Mouse (Mus musculus): Measurements from ENCODE around the gene Banf2.

Banf2 gene

GRCm38 (mm10) chr2:144025361-144025760 is 7.5 kb upstream of the Banf2 start:
- DNase-seq = no peak

DNA sequence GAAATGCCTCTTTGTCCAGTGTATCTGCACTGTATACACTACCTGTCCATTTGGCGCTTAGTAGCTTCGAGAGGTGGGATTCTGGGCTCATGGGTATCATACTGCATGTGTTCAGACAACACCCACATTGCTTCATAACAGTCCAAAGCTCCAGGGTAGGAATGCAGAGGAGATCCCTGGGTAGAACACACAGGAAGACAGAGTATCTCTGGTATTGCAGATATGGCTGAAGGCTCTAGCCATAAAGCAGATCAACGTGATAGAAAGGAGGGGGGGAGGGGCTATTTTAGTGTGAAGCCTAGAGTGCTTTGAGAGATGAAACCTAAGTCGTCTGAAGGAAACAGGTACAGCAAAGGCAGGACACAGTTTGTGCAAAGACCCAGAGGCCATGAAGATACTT is 6.4 kb upstream of the Banf2 start:
- no peak for DNase-seq

GRCm38 (mm10) chr2:144030791-144031190 is 2.1 kb upstream of the Banf2 start:
- no peak for DNase-seq

GRCm38 (mm10) chr2:144044726-144045125 is 11.9 kb downstream of the Banf2 start:
- peak in 1 of 2 experiments; percentile 30 for DNase-seq

GRCm38 (mm10) chr2:144045756-144046560 is 13.1 kb downstream of the Banf2 start:
- DNase-seq = no peak

DNA sequence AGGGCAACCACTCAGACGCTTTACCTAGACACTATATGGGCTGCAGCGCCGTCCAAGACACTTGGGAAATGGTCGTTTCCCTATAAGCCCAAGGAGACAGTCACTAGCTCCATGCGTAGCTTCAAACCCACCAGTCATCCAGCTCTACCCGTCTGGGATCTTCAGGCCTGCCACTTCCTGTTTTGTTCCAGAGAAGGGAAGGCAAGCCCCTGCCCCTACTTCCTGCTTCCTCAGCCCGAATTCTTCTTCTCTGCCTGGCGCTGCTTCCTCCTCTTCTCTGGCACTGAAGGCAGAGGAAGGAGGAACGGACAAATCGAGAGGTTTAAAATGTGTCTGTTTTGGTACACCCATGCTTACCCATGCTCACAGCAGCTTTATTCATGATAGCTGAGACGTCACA is 14.1 kb downstream of the Banf2 start:
- no peak for DNase-seq

DNA sequence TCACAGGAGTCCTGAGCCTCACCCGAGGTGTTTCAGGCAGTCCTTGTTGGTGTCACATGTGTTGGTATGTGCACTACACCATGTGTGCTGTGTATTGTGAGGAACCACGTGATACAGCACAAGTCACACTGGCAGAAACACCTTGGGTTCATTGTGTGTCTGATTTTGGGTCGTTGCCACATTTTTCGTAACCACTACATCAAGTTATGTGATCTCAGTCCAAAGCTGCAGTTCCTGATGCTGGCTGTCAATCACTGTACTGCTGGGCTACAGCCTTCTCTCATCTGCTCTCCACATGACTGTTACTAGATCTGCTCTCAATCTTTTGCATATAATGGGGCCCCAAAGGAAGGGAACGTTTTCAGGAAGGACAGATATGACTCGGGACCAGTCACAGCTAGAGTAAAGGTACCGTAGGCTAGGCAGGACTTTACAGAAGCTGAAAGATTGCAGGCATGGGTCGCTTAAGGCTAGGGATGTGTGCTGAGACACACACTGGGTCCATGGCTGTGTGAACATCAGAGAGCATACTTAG is 17.4 kb downstream of the Banf2 start:
- DNase-seq = no peak

DNA sequence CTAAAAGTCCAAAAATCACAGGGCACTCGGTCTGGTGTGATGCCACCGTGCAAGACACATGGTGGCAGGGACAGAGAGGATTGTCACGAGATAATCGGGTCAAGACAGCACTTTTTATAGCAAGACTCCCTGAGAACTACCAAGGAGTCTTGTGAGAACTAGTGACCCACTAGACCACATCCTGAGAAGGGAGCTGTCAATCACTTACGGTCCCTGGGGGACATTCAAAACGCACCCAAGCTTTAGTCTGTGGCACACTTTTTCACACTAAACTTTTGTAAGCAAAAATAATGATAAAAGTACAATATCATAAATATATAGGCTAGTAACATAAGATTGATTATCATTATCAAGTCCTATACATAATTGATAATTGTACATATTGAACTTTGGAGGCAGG is 18.0 kb downstream of the Banf2 start:
- no peak for DNase-seq

- DNase-seq = peak; percentile 85 to 87
These were observed 19.7 kb downstream of the Banf2 start for GRCm38 (mm10) chr2:144052410-144053065.

- DNase-seq = no peak
These were observed 24.9 kb downstream of the Banf2 start for GRCm38 (mm10) chr2:144057735-144058134.

- no peak for DNase-seq
These were observed 28.8 kb downstream of the Banf2 start for GRCm38 (mm10) chr2:144061701-144062100.

DNA sequence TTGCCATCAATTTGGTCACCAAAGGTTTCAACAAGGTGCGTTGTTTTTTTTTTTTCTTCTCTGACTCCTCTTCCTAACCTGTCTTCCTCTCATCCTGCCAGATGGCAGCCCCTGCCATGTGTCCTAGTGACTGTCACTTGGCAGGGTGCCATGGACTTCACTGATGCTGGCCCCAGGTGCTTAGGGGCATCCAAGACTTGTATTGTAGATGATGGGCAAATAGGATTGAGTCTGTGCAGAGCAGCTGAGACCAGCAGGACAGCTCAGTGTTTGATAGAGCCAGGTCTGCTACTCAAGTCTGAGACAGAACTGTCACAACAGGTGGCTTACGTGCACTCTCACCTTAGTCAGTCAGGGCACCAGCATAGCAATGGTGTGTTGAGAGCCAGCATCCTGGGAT is 32.6 kb downstream of the Banf2 start:
- peak; percentile 73 to 79 for DNase-seq

DNA sequence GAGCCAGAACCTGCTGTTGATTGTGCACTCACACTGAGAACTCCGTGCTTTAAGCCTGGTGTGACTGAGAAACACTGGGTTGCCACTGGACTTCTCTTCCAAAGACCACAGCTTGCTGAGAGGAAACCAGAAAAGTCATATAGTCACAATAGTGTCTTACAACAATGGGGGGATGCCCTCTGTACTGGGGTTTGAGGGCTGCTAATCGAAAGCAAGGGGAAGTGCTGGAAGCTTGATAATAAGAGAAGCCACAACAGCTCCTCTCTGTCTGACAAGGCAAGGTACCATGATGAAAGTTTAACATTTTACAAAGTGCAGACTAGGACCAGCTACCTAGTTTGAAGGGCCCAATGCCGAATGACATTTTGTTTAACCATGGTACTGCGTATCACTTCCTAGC is 36.8 kb downstream of the Banf2 start:
- no peak for DNase-seq

- peak in 1 of 2 experiments; percentile 20 for DNase-seq
These were observed 37.6 kb downstream of the Banf2 start for GRCm38 (mm10) chr2:144070479-144070878.

DNA sequence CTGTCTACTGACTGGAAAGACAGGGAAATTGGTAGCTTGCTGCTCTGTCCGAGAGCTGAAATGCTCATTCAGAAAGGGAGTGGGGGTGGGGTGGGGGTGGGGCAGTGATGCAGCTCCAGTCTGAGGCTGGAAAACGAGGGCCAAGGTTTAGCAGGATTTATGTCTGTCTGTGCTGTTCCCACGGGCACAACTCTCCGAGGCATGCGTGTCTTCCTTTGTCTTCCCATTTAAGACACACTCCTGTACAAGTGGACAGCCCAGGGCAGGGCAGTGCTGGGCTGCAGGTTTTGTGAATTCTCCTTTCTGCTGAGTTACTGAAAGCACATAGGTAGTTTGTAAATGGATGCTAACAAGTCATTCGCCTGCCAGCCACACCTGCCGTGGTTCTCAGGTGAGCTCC is 39.8 kb downstream of the Banf2 start:
- no peak for DNase-seq

DNA sequence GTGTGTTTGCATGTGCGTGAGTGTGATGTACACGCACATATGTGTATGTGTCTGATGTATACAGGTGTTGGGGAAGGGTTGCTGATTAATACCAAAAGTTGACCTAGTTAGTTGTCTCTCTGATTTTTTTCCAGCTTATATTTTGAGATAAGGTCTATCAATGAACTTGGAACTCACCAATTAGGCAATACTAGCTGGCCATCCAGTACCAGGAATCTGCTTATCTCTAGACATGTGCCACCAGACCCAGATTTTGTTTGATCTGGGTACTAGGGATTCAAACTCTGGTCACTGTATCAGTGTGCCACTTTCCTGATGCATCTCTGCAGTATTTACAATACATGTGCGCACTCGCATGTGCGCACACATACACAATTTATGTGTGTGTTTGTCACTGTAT is 41.2 kb downstream of the Banf2 start:
- DNase-seq = no peak

DNA sequence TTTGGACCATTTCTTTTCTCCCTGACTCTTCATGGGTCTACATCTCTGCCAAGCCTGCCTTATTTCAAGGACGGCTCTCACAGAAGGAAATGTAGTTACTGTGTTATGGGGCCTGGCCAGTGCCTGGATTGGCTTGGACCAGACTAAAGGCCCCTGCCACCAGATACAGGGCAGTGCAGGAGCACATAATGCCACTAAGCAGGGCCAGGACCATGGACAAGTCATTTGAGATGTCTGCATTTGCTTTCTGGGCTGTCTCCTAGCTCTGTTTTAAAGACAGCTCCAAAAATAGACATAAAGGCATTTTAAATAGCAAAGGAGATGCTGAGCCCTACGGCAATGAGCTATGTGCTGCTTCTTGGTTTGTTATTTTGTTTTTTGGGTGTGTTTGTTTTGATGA is 43.8 kb downstream of the Banf2 start:
- no peak for DNase-seq

DNA sequence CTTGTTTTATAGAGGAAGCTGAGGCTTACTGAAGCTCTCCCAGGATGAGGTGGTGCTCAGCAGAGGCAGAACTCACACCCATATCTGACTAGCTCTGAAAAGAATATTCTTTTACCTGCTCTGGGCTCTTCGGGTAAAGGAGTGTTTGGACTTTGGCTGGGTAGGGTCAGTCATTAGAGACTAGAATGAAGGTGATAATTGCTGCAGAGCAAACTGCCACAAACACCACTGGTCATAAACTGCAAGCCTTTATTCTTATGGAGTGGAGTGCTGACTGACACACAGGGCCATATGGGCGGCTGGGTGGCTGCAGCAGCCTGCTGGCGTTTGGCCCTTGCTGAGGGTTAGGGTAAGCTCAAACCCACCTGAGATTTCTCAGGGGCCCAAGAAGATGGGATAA is 46.0 kb downstream of the Banf2 start:
- DNase-seq = no peak

GRCm38 (mm10) chr2:144086183-144086847 is 53.5 kb downstream of the Banf2 start:
- no peak for DNase-seq

DNA sequence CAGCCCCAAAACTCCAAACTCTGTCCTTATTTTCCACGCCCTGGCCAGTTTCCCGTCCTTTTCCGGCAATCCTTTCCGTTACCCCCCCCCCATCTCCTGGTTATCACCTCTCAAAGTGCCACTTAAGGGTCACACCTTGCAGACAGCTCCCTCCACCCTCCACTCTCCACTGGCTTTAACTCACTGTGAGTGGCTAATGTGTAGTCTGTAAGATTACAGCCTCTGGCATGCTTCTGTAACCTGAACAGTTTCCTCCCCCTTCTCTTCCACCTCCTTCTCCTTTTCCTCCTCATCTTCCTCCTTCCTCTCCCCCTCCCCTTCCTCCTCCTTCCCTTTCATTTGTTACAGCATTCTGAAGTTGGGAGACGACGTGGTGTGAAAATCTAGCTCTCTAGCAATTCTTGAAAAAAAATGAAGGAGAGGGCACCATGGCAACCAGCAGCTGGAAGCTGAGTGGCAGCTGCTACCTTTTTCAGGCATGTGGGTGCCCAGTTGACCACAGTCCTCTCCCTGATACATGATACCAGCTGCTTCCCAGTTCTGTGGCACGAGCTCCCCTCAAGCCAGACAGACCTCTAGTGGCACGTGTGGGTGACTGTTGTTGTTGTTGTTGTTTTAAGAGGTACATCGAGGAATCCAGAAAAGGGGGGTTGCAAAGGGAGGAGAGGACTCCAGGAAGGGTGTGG is 55.2 kb downstream of the Banf2 start:
- DNase-seq = no peak

GRCm38 (mm10) chr2:144092767-144093166 is 59.9 kb downstream of the Banf2 start:
- no peak for DNase-seq

DNA sequence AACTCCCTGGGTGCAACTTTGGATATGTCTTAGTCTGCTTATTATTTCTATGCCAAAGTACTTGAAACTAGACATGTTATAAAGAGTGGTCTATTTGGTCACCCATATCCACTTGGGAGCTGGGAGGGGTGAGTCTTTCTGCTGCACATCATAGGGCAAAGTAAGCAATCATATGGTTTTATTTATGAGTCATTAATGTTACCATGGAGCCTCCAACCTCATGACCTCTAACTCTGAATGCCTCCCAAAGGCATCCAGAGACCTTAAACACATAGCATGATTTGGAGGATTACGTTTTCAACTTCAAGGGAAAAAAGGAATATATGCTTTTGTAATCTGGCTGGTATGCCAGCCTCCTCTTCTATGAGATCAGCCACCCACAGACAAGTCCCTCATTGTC is 61.9 kb downstream of the Banf2 start:
- no peak for DNase-seq

- DNase-seq = no peak
These were observed 68.7 kb downstream of the Banf2 start for GRCm38 (mm10) chr2:144101463-144101961.
